Mouse (Mus musculus) T-helper 1 cell (primary cell): ENCODE results near the gene Mad2l2.

Source experiments
- in situ Hi-C: fragments of 300-600 bp; cut with MboI, MseI; formaldehyde crosslinking; loops from one replicate; pipeline ENCODE4 v1.15.1; 2025; ENCODE audit warnings: high pct_unique_total_duplicates

Mad2l2 gene

DNA sequence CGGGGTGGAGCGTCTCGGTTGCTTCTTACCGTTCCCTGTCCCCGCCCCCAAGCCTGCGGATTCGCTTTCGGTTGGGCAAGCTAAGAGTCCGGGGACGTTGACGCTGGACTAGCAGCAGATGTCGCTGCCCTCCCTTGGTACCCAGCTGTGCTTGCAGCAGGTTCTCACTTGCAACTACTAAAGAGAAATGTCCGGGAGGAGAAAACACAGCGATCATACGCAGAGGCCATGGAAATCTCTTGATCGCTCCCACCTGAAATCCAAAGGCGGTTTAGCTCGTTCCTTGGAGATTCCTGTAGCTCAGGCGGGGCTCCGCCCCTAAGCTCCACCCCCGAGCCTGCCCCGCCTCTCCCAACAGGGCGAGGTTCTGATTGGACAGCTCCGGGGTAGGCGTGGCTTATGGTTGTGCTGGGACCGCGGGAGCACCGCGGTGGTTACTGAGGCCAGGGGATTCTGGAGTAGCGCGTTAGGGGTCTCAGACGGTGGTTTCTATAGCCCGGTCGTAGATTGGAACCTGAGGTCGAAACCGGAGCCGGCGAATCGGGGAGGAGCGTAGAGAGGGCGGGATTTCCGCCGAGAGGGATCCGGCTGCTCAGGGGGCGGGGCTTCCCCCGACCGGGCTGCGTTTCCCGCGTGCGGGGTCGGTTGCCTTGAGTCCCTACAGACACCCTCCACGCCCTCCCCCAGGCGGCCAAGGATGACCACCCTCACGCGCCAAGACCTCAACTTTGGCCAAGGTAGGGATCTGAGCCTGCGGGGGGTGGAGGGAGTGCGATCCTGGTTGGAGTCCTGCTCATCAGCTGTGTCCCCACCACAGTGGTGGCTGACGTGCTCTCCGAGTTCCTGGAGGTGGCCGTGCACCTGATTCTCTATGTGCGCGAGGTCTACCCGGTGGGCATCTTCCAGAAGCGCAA, 10.2 kb downstream of the Mad2l2 start:
- in situ Hi-C loops = no loop called here

DNA sequence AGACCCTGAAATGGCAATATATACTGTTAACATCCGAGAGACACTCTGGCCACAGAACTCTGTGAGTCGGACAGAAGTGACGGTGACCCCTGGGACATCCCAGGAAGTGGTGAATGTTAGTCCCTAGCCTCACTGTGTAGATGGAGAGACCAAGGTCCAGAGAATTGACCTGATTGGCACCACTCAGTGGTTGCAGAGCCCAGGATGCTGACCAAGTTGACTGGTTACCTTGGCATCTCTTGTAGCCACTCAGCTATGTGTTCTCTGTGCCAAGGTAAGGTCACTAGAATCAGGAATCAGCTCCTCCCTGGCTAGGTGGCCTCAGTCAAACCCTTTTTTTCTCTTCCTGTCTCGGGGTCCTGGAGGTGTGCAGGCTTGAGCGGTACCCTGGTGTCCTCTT, 13.5 kb downstream of the Mad2l2 start:
- in situ Hi-C loops = no loop called here

DNA sequence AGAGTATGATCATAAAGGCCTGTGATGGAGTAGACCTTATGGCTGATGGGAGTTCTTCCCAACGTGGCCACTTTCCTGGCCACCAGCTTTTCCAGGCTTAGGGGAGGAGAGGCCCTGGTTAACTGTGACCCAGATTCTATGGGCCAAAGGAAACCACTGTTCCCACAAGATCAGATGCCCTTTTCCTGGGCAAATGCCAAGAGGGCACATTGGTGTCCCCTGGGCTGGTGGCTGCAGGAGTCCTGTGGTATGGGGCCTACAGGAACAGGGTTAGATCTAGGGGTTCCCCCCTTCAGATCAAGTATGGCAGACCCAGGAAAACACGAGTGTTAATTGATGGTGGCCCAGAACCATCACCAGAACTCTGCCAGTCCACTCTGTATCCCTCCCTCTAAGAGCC, 17.5 kb downstream of the Mad2l2 start:
- in situ Hi-C loops = no loop called here

DNA sequence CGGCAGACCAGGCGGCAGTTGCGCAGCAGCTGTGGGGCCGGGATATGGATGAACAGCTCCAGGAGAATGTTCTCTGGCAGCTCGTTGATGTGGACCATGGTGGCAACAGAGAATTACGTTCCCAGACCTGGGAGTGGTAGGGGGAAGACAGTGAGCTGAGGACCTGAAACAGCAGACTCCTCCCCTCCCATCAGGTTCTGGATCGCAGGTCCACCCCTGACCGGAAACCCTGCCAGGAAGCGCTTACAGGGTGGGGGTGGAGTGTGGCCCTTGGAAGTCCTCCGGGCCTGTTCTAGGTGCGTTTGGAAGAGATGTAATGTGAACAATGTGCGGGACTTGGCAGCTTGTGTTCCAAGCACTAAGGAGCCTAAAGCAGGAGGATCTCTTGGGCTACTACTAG, 19.4 kb downstream of the Mad2l2 start:
- in situ Hi-C loops = no loop called here

DNA sequence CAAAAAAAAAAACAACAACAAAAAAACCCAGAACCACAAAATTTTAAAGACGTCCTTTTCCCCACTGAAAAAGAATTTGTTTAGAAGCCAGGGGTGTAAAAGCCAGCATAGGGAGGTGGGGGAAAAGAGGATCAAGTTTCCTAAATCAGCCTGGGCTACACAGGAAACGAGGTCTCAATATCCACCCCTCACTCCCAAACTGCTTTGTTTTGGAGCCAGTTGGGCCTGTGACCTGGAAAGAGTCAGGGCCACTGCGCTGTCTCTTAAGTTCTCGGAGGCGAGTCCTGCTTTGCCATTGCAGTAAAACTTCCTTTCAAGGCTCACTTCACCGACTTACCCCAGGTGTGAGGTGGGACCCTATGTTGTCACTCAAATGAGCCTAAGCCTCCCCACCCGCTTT, 20.1 kb downstream of the Mad2l2 start:
- in situ Hi-C loops = loop anchor here (25.0 kb wide), 1 partner anchor 462 kb away; the partner anchor contains the start of gene Masp2

DNA sequence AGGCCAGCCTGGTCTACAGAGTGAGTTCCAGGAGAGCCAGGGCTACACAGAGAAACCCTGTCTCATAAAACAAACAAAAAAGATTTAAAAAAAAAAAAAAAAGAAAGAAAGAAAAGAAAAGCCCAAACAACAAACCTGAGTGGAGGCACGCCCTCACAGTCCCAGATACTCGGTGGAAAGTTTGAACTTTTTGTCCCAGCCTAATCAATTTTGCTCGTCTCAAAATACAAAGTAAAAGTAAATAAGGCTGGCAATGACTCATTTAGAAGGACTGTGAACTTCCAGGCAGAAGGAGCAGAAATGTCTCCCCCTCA, 20.7 kb downstream of the Mad2l2 start:
- in situ Hi-C loops = loop anchor here (25.0 kb wide), 1 partner anchor 461 kb away; the partner anchor contains the start of gene Masp2

DNA sequence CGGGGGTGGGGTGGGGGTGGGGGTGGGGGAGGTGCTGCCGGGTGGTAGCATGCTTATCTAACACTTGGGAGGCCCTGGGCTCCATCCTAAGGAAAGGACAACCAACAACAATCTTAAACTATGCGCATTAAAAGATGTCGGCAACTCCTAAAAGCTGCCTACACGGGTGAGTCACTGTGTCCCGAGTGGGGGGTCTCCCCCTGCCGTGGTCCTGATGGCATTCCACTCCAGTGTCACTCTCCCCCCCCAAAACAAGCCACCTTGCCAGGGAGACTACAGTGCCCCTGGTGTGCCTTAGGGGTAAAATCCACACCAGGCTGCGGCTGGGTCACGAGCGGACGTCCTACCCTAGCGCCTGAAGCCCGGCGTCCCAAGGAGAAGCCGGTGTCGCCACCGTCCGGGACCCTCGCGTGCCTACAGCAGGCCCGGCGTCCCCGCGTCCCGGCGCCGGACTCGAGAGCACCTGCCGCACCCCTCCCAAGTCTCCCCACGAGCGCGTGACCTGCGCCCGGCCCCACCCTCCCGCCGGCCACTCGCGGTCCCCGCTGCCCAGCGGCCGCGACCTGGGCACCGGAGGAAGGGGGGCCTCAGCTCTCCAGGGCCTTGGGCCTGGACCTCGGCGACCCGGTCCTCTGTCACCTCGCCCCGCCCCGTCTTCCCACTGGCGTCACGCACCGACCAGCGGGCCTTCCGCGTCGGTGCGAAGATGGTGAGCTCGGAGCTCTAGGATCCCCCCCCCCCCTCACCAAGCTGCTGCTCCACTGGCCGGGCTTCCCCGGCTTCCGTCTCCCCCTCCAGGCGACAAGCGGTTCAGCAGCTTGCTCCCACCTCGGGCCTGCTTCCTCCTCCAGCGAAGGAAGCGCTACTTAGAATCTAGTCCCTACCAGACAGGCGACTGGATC, 21.3 kb downstream of the Mad2l2 start, which contains the start of gene Fbxo6:
Fbxo6 (minus strand) TSS at position 874 of the 902 bp plus-strand sequence.
- in situ Hi-C loops = loop anchor here (25.0 kb wide), 1 partner anchor 461 kb away; the partner anchor contains the start of gene Masp2

DNA sequence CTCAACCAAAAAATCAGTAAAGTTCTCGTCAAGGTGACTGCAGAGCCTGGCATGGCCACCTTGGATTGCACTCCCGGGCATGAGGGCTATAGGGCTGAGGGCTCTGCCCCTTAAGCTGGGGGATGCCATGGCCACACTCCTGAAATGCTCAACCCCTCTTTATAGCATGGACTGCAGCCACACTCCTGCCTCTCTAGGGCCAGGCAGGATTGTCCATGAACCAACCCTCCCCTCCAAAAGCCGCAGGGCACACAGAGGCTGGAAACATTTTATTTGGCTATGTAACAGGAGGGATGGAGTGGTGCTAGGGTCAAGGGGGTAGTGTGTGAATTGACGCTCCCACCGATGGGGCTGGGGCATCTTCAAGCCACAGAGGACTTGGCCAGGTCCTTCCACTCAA, 22.4 kb downstream of the Mad2l2 start:
- in situ Hi-C loops = loop anchor here (25.0 kb wide), 1 partner anchor 460 kb away; the partner anchor contains the start of gene Masp2

DNA sequence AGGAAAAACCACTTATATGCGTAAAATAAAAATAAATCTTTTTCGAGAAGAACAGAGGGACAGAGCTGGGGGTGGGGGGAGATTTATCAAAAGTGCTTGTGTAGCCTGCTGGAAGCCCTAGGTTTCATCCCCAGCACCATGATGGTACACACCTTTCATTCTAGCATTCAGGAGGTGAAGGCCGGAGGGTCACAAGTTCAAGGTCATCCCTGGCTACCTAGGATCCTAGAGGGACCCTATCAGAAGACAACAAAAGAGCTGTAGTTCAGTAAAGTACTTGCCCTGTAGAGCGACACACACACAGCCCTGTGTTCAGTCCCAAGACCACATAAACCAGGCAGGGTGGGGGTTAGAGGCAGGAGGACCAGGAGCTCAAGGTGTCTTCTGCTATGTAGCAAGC, 23.8 kb downstream of the Mad2l2 start:
- in situ Hi-C loops = loop anchor here (25.0 kb wide), 1 partner anchor 458 kb away; the partner anchor contains the start of gene Masp2

DNA sequence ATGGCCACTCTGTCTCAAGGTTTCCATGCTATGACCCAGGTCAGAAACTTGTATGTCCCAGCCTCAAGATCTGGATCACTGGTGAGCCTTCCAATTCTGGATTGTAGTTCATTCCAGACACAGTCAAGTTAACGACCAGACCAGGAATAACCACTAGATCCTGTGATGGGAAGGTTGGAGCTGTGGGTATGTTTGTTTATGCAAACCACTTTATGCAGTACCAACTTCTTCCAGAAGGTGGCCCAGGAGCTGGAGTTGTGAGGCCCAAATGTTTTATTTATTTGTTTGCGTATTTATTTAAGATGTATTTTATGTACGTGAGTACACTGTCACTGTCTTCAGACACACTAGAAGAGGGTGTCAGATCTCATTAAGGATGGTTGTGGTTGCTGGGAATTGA, 24.8 kb downstream of the Mad2l2 start:
- in situ Hi-C loops = loop anchor here (25.0 kb wide), 1 partner anchor 457 kb away; the partner anchor contains the start of gene Masp2

DNA sequence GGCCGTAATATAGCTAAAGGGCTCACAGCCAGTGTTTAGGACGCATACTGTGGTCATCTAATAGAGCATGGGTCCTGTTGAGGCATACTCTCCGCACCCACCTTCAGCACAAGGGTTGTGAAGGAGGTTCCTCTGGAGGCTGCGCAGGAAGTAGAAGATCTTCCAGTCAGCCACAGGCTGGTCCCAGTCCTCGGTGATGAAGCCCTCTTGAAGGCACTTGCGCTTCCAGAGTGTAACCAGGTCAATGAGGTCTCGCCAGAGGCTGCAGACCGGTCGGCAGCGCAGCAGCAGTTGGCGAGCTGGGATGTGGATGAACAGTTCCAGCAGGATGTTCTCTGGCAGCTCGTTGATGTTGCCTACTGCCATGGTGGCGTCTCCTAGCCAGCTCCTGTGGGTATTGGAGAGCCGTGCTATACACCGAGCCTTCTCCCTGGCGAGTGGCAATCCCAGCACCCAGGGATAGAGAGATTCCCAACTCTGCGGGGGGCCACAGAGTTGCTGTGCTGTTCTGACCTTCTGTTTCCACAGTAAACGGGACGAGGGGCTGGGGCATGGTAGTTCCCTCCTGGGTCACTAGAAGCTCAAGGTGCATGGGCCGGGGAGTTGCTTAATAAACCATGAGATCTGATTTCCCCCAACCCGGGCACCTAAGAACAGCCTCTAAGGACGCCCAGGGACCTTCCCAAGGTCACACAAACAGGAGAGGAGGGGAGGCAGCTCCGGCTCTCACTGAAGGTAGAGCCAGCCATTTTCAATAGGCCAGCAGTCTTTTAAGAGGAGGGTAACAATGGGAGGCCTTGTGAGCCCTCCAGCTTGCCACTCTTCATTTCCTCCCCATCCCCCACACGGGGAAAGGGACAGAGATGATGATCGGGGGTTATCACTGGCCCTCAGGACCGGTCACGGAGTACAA, 28.5 kb downstream of the Mad2l2 start:
- in situ Hi-C loops = loop anchor here (25.0 kb wide), 1 partner anchor 454 kb away; the partner anchor contains the start of gene Masp2

DNA sequence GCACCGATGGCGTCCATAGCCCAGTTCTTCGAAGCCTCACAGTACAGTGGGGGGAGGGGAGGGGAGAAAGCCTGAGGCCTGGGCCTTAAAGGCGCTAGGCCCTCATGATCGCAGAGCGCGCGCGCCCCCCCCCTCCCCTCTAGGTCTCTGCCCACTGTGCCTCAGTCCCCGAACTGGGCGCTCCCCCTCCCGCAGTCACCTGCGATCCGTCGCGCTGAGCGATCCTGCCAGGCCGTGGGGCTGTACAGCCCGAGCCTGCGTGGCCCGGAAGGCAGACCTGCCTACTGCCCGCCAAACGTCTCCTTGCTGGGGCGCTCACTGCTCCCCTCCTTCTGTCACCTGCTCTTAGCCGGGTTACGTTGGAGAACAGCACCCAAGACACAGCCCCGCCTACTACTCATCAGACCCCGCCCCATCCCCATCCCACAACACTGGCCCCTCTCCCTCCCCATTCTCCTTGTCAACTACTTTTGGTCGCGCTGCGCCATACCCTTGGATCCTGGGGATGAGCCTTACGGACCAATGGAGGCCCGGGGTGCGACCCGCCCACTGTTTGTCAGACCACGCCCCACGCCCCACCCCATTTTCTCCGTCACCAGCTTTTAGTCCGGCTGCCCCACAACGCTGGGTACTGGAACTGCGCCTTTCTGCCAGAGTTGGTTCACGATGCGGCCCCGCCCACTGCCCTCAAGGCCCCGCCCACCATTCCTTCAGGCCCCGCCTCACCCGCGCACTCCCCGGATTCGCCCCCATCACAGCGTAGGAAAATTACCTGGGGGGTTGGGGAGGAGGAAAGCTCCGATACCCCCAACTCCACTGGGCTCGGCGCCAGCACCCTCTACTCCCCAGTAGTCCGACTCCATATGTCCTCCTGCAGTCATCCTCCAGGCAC, 29.6 kb downstream of the Mad2l2 start:
- in situ Hi-C loops = loop anchor here (25.0 kb wide), 1 partner anchor 453 kb away; the partner anchor contains the start of gene Masp2

DNA sequence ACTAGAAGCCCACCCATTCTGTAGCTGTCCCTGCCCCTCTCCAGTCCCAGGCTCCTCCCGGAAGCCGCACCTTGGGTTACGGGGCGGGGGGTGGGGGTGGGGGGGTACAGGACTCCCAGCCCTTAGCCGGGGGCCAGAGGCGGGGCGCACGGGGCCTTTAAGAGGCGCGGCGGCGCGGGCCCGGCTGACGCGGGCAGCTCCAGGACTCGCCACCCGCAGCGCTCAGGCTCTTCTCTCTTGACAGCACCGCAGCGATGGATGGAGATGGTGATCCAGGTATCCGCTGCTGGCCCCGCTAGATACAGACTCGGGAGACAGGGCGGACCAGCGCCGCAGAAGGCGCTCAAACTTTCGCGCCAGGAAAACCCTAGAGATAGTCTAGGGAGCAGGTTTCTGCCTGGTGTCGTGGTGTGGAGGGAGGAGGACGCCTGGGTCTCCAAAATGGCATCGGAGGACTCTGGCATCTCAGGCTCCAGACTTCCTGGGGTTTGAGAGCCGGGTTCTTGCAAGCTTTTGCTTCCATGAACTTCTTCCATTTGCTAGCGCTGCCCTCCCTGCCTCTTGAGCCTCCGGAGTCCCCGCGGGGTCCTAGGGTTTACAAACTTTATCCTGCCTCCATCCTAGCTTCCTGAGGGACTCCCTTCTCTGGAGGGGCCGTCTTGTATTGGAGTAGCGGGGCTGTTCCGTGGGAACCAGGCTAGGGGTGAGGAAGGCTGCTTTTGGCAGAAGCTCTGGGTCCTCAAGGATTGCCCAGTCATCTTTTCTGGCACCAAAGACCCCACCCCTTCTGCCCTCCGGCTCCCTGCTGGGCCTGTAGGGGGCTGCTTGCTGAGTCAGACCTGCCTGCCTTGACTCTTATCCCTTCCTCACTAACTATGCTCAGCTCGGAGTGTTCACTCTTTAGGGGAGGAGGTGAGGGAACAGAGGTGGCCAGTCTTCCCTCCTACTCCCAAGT, 30.5 kb downstream of the Mad2l2 start, which contains the start of the genes Fbxo44 and Fbxo2:
Fbxo44 (minus strand) TSS at position 47 of the 955 bp plus-strand sequence.
Fbxo2 (plus strand) TSS at position 186 of the 955 bp plus-strand sequence.
- in situ Hi-C loops = loop anchor here (25.0 kb wide), 1 partner anchor 452 kb away; the partner anchor contains the start of gene Masp2

DNA sequence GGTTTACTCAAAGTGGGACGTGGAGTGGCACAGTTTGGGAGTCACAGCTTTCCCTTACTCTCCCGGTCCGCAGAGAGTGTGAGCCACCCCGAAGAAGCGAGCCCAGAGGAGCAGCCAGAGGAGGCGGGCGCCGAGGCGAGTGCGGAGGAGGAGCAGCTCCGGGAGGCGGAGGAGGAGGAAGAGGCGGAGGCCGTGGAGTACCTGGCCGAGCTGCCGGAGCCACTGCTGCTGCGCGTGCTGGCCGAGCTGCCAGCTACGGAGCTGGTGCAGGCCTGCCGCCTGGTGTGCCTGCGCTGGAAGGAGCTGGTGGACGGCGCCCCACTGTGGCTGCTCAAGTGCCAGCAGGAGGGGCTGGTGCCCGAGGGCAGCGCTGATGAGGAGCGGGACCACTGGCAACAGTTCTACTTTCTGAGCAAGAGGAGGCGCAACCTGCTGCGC, 33.8 kb downstream of the Mad2l2 start:
- in situ Hi-C loops = loop anchor here (25.0 kb wide), 1 partner anchor 448 kb away; the partner anchor contains the start of gene Masp2

DNA sequence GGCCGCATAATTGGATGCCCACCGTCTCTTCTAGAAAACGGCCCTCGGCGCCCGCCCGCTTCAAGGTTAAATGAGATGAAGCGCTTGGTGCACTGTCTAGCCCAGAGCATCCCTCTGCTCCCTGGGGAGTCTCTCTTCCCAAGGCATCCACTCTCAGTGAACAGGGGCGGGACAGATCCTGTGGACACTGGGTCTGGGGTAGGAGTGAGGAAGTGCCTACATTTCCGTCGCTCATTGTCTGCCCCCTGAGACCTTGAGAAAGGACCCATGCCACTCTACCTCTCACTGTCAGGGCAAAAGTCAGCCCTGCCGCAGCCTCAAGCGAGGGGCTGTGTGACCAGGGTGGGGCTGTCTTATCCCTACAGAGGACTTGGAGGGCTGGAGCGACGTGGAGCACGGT, 34.3 kb downstream of the Mad2l2 start:
- in situ Hi-C loops = loop anchor here (25.0 kb wide), 1 partner anchor 448 kb away; the partner anchor contains the start of gene Masp2

DNA sequence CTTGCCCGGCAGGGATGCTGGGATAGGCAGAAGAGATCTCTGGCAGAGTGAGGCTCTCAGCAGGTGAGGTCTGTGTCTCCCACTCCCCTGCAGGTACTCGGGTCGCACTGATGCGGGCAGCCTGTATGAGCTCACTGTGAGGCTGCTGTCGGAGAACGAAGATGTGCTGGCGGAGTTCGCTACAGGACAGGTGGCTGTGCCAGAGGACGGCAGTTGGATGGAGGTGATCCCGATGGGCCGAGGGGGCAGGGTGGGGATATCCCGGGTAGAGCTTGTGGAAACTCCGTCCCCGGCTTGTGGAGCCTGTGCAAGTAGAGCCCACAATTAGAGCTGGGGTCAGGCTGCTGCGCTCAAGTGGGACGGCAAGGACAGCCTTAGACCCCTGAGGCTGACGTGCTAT, 35.4 kb downstream of the Mad2l2 start:
- in situ Hi-C loops = loop anchor here (25.0 kb wide), 1 partner anchor 447 kb away; the partner anchor contains the start of gene Masp2

DNA sequence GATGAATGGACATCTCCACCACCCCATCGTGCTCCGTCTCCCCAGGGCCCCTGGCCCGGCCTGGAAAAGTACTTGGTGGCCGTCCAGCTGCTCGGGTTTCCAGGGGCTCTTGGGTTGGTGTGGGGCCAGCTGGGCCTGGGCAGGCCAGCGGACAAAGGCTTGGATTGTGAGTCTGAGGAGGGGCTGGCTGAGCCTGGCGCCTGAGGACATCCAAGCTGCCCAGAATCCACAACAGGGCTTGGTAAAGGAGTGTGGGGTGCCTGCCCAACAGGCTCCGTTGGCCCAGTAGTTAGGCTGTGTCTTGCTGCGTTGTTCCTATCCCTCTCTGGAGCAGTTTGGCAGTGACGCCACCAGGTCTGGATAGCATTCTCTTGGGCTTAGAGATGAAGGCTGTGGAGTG, 36.2 kb downstream of the Mad2l2 start:
- in situ Hi-C loops = loop anchor here (25.0 kb wide), 1 partner anchor 446 kb away; the partner anchor contains the start of gene Masp2

DNA sequence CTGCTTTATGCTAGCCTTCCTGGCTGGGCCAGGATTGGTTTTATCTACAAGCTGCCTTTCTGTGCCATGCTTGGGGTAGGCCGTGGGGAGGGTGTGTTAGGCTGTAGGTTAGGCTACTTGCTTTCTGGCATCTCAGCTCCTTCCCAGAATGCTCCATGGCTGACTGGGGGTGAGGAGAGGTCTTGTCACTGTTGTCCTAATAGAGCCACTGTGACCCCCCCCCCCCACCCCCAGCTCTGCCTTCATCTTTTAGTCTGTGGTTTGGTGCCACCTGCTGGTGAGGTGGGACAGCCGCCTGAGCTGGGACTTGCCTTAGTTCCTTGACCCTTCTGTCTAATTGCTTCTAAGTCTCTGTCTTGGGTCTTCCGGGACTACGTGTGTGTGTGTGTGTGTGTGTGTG, 36.8 kb downstream of the Mad2l2 start:
- in situ Hi-C loops = loop anchor here (25.0 kb wide), 1 partner anchor 445 kb away; the partner anchor contains the start of gene Masp2
